Mouse (Mus musculus) midbrain, postnatal 0 days (tissue): ENCODE data around the gene Ptger4. TPM values are rescaled to one million over a fixed set of nuclear protein-coding genes. Genes with fewer than 3 reads are reported as not detected.
"Not testable (repeated sequence)": the region's sequence is repeated elsewhere in the genome, so short reads cannot be mapped to it uniquely, and the experiment has no call there.

Source experiments
- ATAC-seq: fragments of 200-750 bp; cut with Nextera tagmentation; 2 replicates; pipeline ENCODE4 v1.8.0; 2017; ENCODE audit warnings: moderate number of reproducible peaks, mild to moderate bottlenecking, moderate TSS enrichment, moderate library complexity; ENCODE audit not compliant: low FRiP score
- DNase-seq: peaks from one replicate; pipeline ENCODE4 v3.0.0-alpha.2; 2015; ENCODE audit warnings: low spot score
- H3K27ac ChIP-seq: fragments of 300-500 bp; sonication (generic); 2 replicates; pipeline ENCODE4 v1.5.1; 2014; ENCODE audit warnings: low read depth, mild to moderate bottlenecking, low read length, mixed read lengths
- H3K27me3 ChIP-seq: fragments of 300-500 bp; sonication (generic); 2 replicates; pipeline ENCODE4 v1.6.1; 2014; ENCODE audit warnings: low read length, control low read depth, mixed read lengths; ENCODE audit not compliant: insufficient read depth
- H3K36me3 ChIP-seq: fragments of 300-500 bp; sonication (generic); 2 replicates; pipeline ENCODE4 v1.6.1; 2014; ENCODE audit warnings: low read length, control low read depth, mixed read lengths; ENCODE audit not compliant: insufficient read depth
- H3K4me1 ChIP-seq: fragments of 300-500 bp; sonication (generic); 2 replicates; pipeline ENCODE4 v1.6.1; 2014; ENCODE audit warnings: mild to moderate bottlenecking, control low read depth, antibody characterized with exemption, low read length, mixed read lengths; ENCODE audit not compliant: insufficient read depth
- H3K4me2 ChIP-seq: fragments of 300-500 bp; sonication (generic); 2 replicates; pipeline ENCODE4 v1.6.1; 2014; ENCODE audit warnings: low read depth, mild to moderate bottlenecking, low read length, mixed read lengths; ENCODE audit not compliant: poor library complexity, severe bottlenecking
- H3K4me3 ChIP-seq: fragments of 300-500 bp; sonication (generic); 2 replicates; pipeline ENCODE4 v1.5.1; 2014; ENCODE audit warnings: low read depth, mild to moderate bottlenecking, low read length, moderate library complexity
- H3K9ac ChIP-seq: fragments of 300-500 bp; sonication (generic); replicated peaks from 2 replicates; pipeline ENCODE4 v1.6.1; 2014; ENCODE audit warnings: mild to moderate bottlenecking, low read length, moderate library complexity, mixed read lengths; ENCODE audit not compliant: poor library complexity, severe bottlenecking
- H3K9me3 ChIP-seq: fragments of 300-500 bp; sonication (generic); 2 replicates; pipeline ENCODE4 v1.6.1; 2016; ENCODE audit warnings: low read length, control low read depth
- CTCF ChIP-seq: IDR thresholded peaks from 2 replicates; pipeline ENCODE4 v1.5.1; 2016; ENCODE audit warnings: antibody characterized with exemption, mild to moderate bottlenecking
- WGBS: fragments of 180-500 bp; shearing (Covaris S2); extraction: QIAGEN DNeasy Blood & Tissue Kit; methylation state at CpG from one replicate; pipeline ENCODE4 v1.1.7; 2014; 5-methylcytosine and 5-hydroxymethylcytosine counted together
- polyA plus RNA-seq: library from polyadenylated mRNA; unstranded; fragments of >200 nt; fragmentation: Nextera tagmentation; extraction: Ambion mirVana; gene quantifications from 2 replicates; pipeline ENCODE4 v1.2.1, GENCODE M21; 2015
- total RNA-seq: library from RNA; depleted of rRNA; stranded (reverse); fragments of >200 nt; gene quantifications from 2 replicates; pipeline ENCODE4 v1.2.3, GENCODE M21; 2014

Gene Ptger4
- total and polyA plus RNA-seq, 2 experiments from 2014 or later: 1.7 to 2.5 TPM

- H3K9ac ChIP-seq: no peak overlapping the region
- WGBS: 51% methylated on average over 8 of the region's 8 CpGs
- no peaks in the 10 kb centered on the region for H3K4me1 ChIP-seq
- H3K4me2 ChIP-seq: no peak overlapping the region
- H3K27ac ChIP-seq: no peak overlapping the region
- TF ChIP-seq CTCF: no peak
- H3K9me3 ChIP-seq: no peaks in the 10 kb centered on the region
- ATAC-seq (no peak), DNase-seq (peak; percentile 28)
- H3K36me3 ChIP-seq: no peaks in the 10 kb centered on the region
- no peak overlapping the region for H3K4me3 ChIP-seq
- 0 out of 2 replicates have a peak, but pooled peaks cover 3% of the 10 kb centered on the region for H3K27me3 ChIP-seq
These were observed 8.5 kb downstream of the Ptger4 start for GRCm38 (mm10) chr15:5235527-5235926.

- no peaks in the 10 kb centered on the region for H3K4me1 ChIP-seq
- 93% methylated on average over 16 of the region's 16 CpGs for WGBS
- DNase-seq: no peak
- no peak overlapping the region for H3K4me3 ChIP-seq
- no peak overlapping the region for H3K27ac ChIP-seq
- H3K27me3 ChIP-seq: no peaks in the 10 kb centered on the region
- no peak overlapping the region for H3K4me2 ChIP-seq
- H3K9me3 ChIP-seq: no peaks in the 10 kb centered on the region
- H3K36me3 ChIP-seq: no peaks in the 10 kb centered on the region
- TF ChIP-seq CTCF: no peak
- no peak for ATAC-seq
- H3K9ac ChIP-seq: no peak overlapping the region
These were observed 9.3 kb downstream of the Ptger4 start for GRCm38 (mm10) chr15:5234659-5235058.

GRCm38 (mm10) chr15:5230746-5231145 is 13.2 kb downstream of the Ptger4 start:
- not testable (repeated sequence) for H3K27ac ChIP-seq, ATAC-seq, H3K36me3 ChIP-seq, H3K27me3 ChIP-seq, H3K4me1 ChIP-seq, DNase-seq, H3K9ac ChIP-seq, H3K4me3 ChIP-seq, H3K4me2 ChIP-seq, H3K9me3 ChIP-seq
- WGBS: 91% methylated on average over 10 of the region's 10 CpGs

DNA sequence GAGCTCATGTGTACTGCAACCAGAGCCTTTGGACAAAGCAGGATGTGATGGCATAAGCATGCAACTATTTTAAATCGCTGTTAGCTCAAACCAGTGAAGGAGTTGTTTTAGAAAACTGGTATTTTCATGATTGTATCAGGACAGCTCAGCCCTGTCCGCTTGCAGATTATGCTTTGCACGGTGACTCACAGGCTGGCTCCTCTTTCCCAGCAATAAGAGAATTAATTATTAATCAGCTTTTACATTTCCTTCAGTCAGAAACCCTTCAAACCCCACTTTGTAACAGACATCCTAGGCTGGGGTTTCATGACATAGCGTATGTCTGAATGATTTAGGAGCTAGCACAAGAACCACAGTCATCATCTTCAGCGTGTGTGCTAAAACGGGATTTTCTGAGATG is 23.5 kb downstream of the Ptger4 start:
- H3K4me2 ChIP-seq: no peak overlapping the region
- peaks cover 3% of the 10 kb centered on the region; the same call in 1 of the 2 replicates for H3K36me3 ChIP-seq
- no peak overlapping the region for H3K4me3 ChIP-seq
- TF ChIP-seq CTCF: no peak
- H3K4me1 ChIP-seq: no peaks in the 10 kb centered on the region
- no peak overlapping the region for H3K9ac ChIP-seq
- H3K27ac ChIP-seq: no peak overlapping the region
- 0 out of 2 replicates have a peak, but pooled peaks have one; percentile 16 for ATAC-seq
- no peaks in the 10 kb centered on the region for H3K27me3 ChIP-seq
- H3K9me3 ChIP-seq: no peaks in the 10 kb centered on the region
- DNase-seq: no peak
- 79% methylated on average over 6 of the region's 6 CpGs for WGBS

DNA sequence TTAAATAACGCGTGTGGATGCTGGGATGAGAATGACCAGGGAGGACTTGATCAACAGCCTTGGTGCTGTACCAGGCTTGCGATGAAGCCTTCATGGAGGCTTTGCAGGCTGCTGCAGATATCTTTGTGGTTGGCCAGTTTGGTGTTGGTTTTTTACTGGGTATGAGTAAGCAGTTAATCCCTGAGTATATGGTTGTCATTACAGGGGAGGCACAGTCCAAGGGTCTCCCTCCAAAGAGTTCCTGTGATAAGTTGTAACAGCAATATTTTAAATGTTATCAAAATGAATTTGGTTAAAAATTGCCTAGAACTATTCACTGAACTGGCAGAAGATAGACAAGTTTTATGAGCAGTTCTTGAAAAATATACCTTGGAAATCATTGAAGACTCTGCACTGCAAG is 34.9 kb downstream of the Ptger4 start:
- ATAC-seq (no peak), DNase-seq (no peak)
- Histone ChIP-seq H3K4me1 (no peaks in the 10 kb centered on the region), H3K27ac (no peak overlapping the region), H3K36me3 (peaks cover 16% of the 10 kb centered on the region), H3K9ac (no peak overlapping the region), H3K4me2 (no peak overlapping the region), H3K4me3 (no peak overlapping the region), H3K9me3 (no peaks in the 10 kb centered on the region), H3K27me3 (no peaks in the 10 kb centered on the region)
- 94% methylated on average over 3 of the region's 3 CpGs for WGBS
- no peak for TF ChIP-seq CTCF

- ATAC-seq: no peak
- H3K27me3 ChIP-seq: no peaks in the 10 kb centered on the region
- no peak overlapping the region for H3K4me2 ChIP-seq
- no peaks in the 10 kb centered on the region for H3K4me1 ChIP-seq
- DNase-seq: no peak
- no peak overlapping the region for H3K9ac ChIP-seq
- no peak for TF ChIP-seq CTCF
- no peak overlapping the region for H3K27ac ChIP-seq
- H3K9me3 ChIP-seq: no peaks in the 10 kb centered on the region
- H3K4me3 ChIP-seq: no peak overlapping the region
- WGBS: 95% methylated on average over 9 of the region's 9 CpGs
- H3K36me3 ChIP-seq: peaks cover 3% of the 10 kb centered on the region; the same call in 1 of the 2 replicates
These were observed 38.8 kb downstream of the Ptger4 start for GRCm38 (mm10) chr15:5205222-5205621.
